Mouse (Mus musculus): ENCODE measurements around the gene Trim15. TPM values are rescaled to one million over a fixed set of nuclear protein-coding genes. Genes with fewer than 3 reads are reported as not detected.

Trim15 gene
- total and polyA plus RNA-seq, 3 experiments: 0.07 TPM; not detected in 2

GRCm38 (mm10) chr17:36903651-36904050 lies 36.6 kb upstream of the Trim15 start:
- no peaks in the 10 kb centered on the region for H3K9me3 ChIP-seq (replicated peaks; ENCODE audit: insufficient read depth, low read length)
- H3K4me1 ChIP-seq (ENCODE audit: control insufficient read depth in 1 of 2, insufficient read depth in 2 of 2, low read length in 2 of 2): no peaks in the 10 kb centered on the region
- no peak overlapping the region for H3K9ac ChIP-seq (ENCODE audit: control insufficient read depth, low read depth, low read length, poor library complexity, severe bottlenecking)
- H3K27ac ChIP-seq (ENCODE audit: control insufficient read depth, low read depth, low read length): no peak overlapping the region
- no peak for DNase-seq (ENCODE audit: low read depth, low spot score)
- TF ChIP-seq SMC3 (IDR thresholded peaks at IDR 0.05; ENCODE audit: low read depth, low read length) (no peak), TAL1 (IDR thresholded peaks at IDR 0.05; ENCODE audit: low read length) (no peak), ZMIZ1 (IDR thresholded peaks at IDR 0.05; ENCODE audit: low read depth, low read length) (no peak), ETS1 (IDR thresholded peaks at IDR 0.05; ENCODE audit: low read depth, low read length) (no peak), USF2 (IDR thresholded peaks at IDR 0.05; ENCODE audit: borderline replicate concordance in 1 of 2, insufficient read depth in 1 of 2, low read depth in 1 of 2, low read length in 2 of 2) (no peak), MAZ (IDR thresholded peaks at IDR 0.05; ENCODE audit: low read depth, low read length) (no peak), MYB (IDR thresholded peaks at IDR 0.05; ENCODE audit: low read depth, low read length) (no peak), CHD2 (IDR thresholded peaks at IDR 0.05; ENCODE audit: low read length) (no peak), UBTF (IDR thresholded peaks at IDR 0.05; ENCODE audit: borderline replicate concordance, insufficient read depth, low read depth, low read length) (no peak), POLR2A (IDR thresholded peaks at IDR 0.05; ENCODE audit: control insufficient read depth in 1 of 2, insufficient read depth in 1 of 2, low read depth in 1 of 2, low read length in 2 of 2, poor library complexity in 1 of 2) (no peak), ZNF384 (IDR thresholded peaks at IDR 0.05; ENCODE audit: low read depth, low read length) (no peak), ELF1 (IDR thresholded peaks at IDR 0.05; ENCODE audit: low read depth, low read length) (no peak), MAFK (IDR thresholded peaks at IDR 0.05; ENCODE audit: borderline replicate concordance, low read depth, low read length) (no peak), RAD21 (IDR thresholded peaks at IDR 0.05; ENCODE audit: low read depth, low read length) (no peak), MAX (IDR thresholded peaks at IDR 0.05; ENCODE audit: low read length) (no peak)
- no peaks in the 10 kb centered on the region for H3K36me3 ChIP-seq (ENCODE audit: control insufficient read depth in 1 of 2, insufficient read depth in 2 of 2, low read length in 2 of 2)
- no peak overlapping the region for H3K4me3 ChIP-seq (ENCODE audit: control insufficient read depth in 1 of 2, insufficient read depth in 1 of 2, low read depth in 2 of 2, low read length in 2 of 2)
- H3K79me2 ChIP-seq (ENCODE audit: control insufficient read depth, insufficient read depth, low read length, poor library complexity): no peaks in the 10 kb centered on the region
- no peaks in the 10 kb centered on the region; a peak in 3 of 4 replicates for H3K27me3 ChIP-seq (ENCODE audit: control insufficient read depth in 1 of 2, insufficient read depth in 2 of 2, low read length in 2 of 2)

- Histone ChIP-seq H3K4me3 (ENCODE audit: control insufficient read depth in 1 of 2, insufficient read depth in 1 of 2, low read depth in 2 of 2, low read length in 2 of 2) (no peak overlapping the region), H3K27me3 (ENCODE audit: control insufficient read depth in 1 of 2, insufficient read depth in 2 of 2, low read length in 2 of 2) (no peaks in the 10 kb centered on the region; a peak in 3 of 4 replicates), H3K4me1 (ENCODE audit: control insufficient read depth in 1 of 2, insufficient read depth in 2 of 2, low read length in 2 of 2) (no peaks in the 10 kb centered on the region), H3K36me3 (ENCODE audit: control insufficient read depth in 1 of 2, insufficient read depth in 2 of 2, low read length in 2 of 2) (no peaks in the 10 kb centered on the region), H3K9me3 (replicated peaks; ENCODE audit: insufficient read depth, low read length) (no peaks in the 10 kb centered on the region), H3K79me2 (ENCODE audit: control insufficient read depth, insufficient read depth, low read length, poor library complexity) (no peaks in the 10 kb centered on the region), H3K27ac (ENCODE audit: control insufficient read depth, low read depth, low read length) (no peak overlapping the region), H3K9ac (ENCODE audit: control insufficient read depth, low read depth, low read length, poor library complexity, severe bottlenecking) (no peak overlapping the region)
- TF ChIP-seq MAX (IDR thresholded peaks at IDR 0.05; ENCODE audit: low read length): no peak
- peak; percentile 41 for TF ChIP-seq SMC3 (IDR thresholded peaks at IDR 0.05; ENCODE audit: low read depth, low read length)
- TF ChIP-seq CTCF (IDR thresholded peaks at IDR 0.05 in 2 of 3, conservative IDR thresholded peaks at IDR 0.05 in 1 of 3; ENCODE audit: control insufficient read depth in 1 of 3, insufficient read depth in 1 of 3, low read depth in 2 of 3, low read length in 3 of 3, poor library complexity in 1 of 3, severe bottlenecking in 1 of 3): peak in 2 of 3 experiments; percentile 5 to 32; a peak in 2 of 6 replicates
- no peak for TF ChIP-seq MYC (IDR thresholded peaks at IDR 0.05; ENCODE audit: low read depth, low read length)
- no peak for TF ChIP-seq POLR2AphosphoS5 (IDR thresholded peaks at IDR 0.05; ENCODE audit: borderline replicate concordance, low read depth, low read length)
- no peak for TF ChIP-seq MEF2A (IDR thresholded peaks at IDR 0.05; ENCODE audit: extremely low read depth, insufficient replicate concordance, low read depth, low read length, poor library complexity, severe bottlenecking)
- TF ChIP-seq POLR2A (IDR thresholded peaks at IDR 0.05; ENCODE audit: control insufficient read depth in 1 of 2, insufficient read depth in 1 of 2, low read depth in 1 of 2, low read length in 2 of 2, poor library complexity in 1 of 2): no peak
- TF ChIP-seq RAD21 (IDR thresholded peaks at IDR 0.05; ENCODE audit: low read depth, low read length): peak; percentile 7
- no peak for TF ChIP-seq TCF12 (IDR thresholded peaks at IDR 0.05; ENCODE audit: low read depth, low read length)
- TF ChIP-seq MXI1 (IDR thresholded peaks at IDR 0.05; ENCODE audit: low read depth, low read length): no peak
- TF ChIP-seq ELF1 (IDR thresholded peaks at IDR 0.05; ENCODE audit: low read depth, low read length): no peak
- TF ChIP-seq HCFC1 (IDR thresholded peaks at IDR 0.05; ENCODE audit: low read depth, low read length): no peak
- no peak for TF ChIP-seq NELFE (IDR thresholded peaks at IDR 0.05; ENCODE audit: low read depth, low read length)
- TF ChIP-seq RCOR1 (IDR thresholded peaks at IDR 0.05; ENCODE audit: low read depth, low read length): no peak
- no peak for DNase-seq (ENCODE audit: low read depth, low spot score)
Measured at GRCm38 (mm10) chr17:36900691-36901090, 33.7 kb upstream of the Trim15 start.
